Mouse (Mus musculus): ENCODE measurements at regions not wholly inside any gene's neighbourhood (a gene's known extent, or its start where the extent isn't known, plus 50 kb on each side); places are given as distances from the start of the nearest gene placed in this dataset.

GRCm38 (mm10) chr4:124321221-124321620, 289.4 kb downstream of the 3100002H09Rik start:
- H3K9me3 ChIP-seq (replicated peaks; ENCODE audit: low read length), result peaks cover 2% of the 10 kb centered on the region
- no peaks in the 10 kb centered on the region for H3K36me3 ChIP-seq (replicated peaks in 1 of 2; ENCODE audit: control insufficient read depth in 1 of 2, insufficient read depth in 1 of 2, low read length in 1 of 2)

GRCm38 (mm10) chr4:124317042-124317441, 293.6 kb downstream of the 3100002H09Rik start:
- Histone ChIP-seq H3K4me1 (ENCODE audit: control insufficient read depth in 1 of 2, insufficient read depth in 2 of 2) (no peaks in the 10 kb centered on the region), H3K4me3 (replicated peaks in 1 of 3; ENCODE audit: low read depth in 2 of 3, low read length in 2 of 3, poor library complexity in 1 of 3) (no peak overlapping the region), H3K9ac (ENCODE audit: insufficient read depth, low read depth) (no peak overlapping the region), H3K9me3 (replicated peaks; ENCODE audit: low read length) (peaks cover 4% of the 10 kb centered on the region), H3K4me2 (ENCODE audit: insufficient read depth, low read depth, poor library complexity, severe bottlenecking) (no peak overlapping the region), H3K79me2 (replicated peaks; ENCODE audit: control insufficient read depth, extremely low read depth, insufficient read depth, poor library complexity, severe bottlenecking) (no peaks in the 10 kb centered on the region), H3K27ac (ENCODE audit: insufficient read depth, low read depth) (no peak overlapping the region), H3K27me3 (replicated peaks) (peaks cover 61% of the 10 kb centered on the region), H3K36me3 (replicated peaks in 1 of 2; ENCODE audit: control insufficient read depth in 1 of 2, insufficient read depth in 1 of 2, low read length in 1 of 2) (no peaks in the 10 kb centered on the region)
- TF ChIP-seq EP300 (IDR thresholded peaks at IDR 0.05; ENCODE audit: low read length), result no peak
- no peak for TF ChIP-seq TBP (conservative IDR thresholded peaks at IDR 0.05; ENCODE audit: low read depth, low read length)
- TF ChIP-seq CHD2 (IDR thresholded peaks at IDR 0.05; ENCODE audit: low read length), result no peak
- TF ChIP-seq KAT2A (IDR thresholded peaks at IDR 0.05; ENCODE audit: insufficient replicate concordance, low read length), result no peak
- TF ChIP-seq IRF4 (IDR thresholded peaks at IDR 0.05; ENCODE audit: low read depth, low read length), result no peak
- no peak for TF ChIP-seq NELFE (IDR thresholded peaks at IDR 0.05; ENCODE audit: low read depth, low read length)
- TF ChIP-seq SIN3A (IDR thresholded peaks at IDR 0.05; ENCODE audit: low read length), result no peak
- TF ChIP-seq ETS1 (conservative IDR thresholded peaks at IDR 0.05; ENCODE audit: low read depth, low read length), result no peak
- TF ChIP-seq RCOR1 (conservative IDR thresholded peaks at IDR 0.05; ENCODE audit: low read depth, low read length), result no peak
- no peak for TF ChIP-seq HCFC1 (IDR thresholded peaks at IDR 0.05; ENCODE audit: low read depth, low read length)
- TF ChIP-seq POLR2AphosphoS2 (IDR thresholded peaks at IDR 0.05; ENCODE audit: low read depth, low read length), result no peak
- TF ChIP-seq USF2 (conservative IDR thresholded peaks at IDR 0.05; ENCODE audit: low read depth, low read length), result no peak
- no peak for TF ChIP-seq MAZ (IDR thresholded peaks at IDR 0.05; ENCODE audit: low read depth, low read length)
- no peak for DNase-seq (ENCODE audit: extremely low read depth)
- in situ Hi-C loops (cut with MboI; ENCODE audit: low pct_ligation_motif_present, low pct_unique_long_range_greater_than_20kb, low sequenced_read_pairs) (no loop called here), dilution Hi-C loops (cut with MboI; ENCODE audit: extremely low pct_ligation_motif_present, extremely low pct_unique_long_range_greater_than_20kb, low sequenced_read_pairs) (no loop called here)

More at GRCm38 (mm10) chr4:124321221-124321620, 289.4 kb downstream of the 3100002H09Rik start:
- in situ Hi-C loops (cut with MboI; ENCODE audit: low pct_ligation_motif_present, low pct_unique_long_range_greater_than_20kb, low sequenced_read_pairs) (no loop called here), dilution Hi-C loops (cut with MboI; ENCODE audit: extremely low pct_ligation_motif_present, extremely low pct_unique_long_range_greater_than_20kb, low sequenced_read_pairs) (no loop called here)
- TF ChIP-seq ETS1 (conservative IDR thresholded peaks at IDR 0.05; ENCODE audit: low read depth, low read length) (no peak), NELFE (IDR thresholded peaks at IDR 0.05; ENCODE audit: low read depth, low read length) (no peak), SIN3A (IDR thresholded peaks at IDR 0.05; ENCODE audit: low read length) (no peak), BHLHE40 (IDR thresholded peaks at IDR 0.05; ENCODE audit: low read depth, low read length) (no peak), PAX5 (IDR thresholded peaks at IDR 0.05; ENCODE audit: low read length) (no peak), MAZ (IDR thresholded peaks at IDR 0.05; ENCODE audit: low read depth, low read length) (no peak), MEF2A (IDR thresholded peaks at IDR 0.05; ENCODE audit: borderline replicate concordance, low read depth, low read length) (no peak), ZMIZ1 (IDR thresholded peaks at IDR 0.05; ENCODE audit: low read depth, low read length) (no peak), ELF1 (IDR thresholded peaks at IDR 0.05; ENCODE audit: low read depth, low read length) (no peak), USF2 (conservative IDR thresholded peaks at IDR 0.05; ENCODE audit: low read depth, low read length) (no peak), MAFK (IDR thresholded peaks at IDR 0.05; ENCODE audit: insufficient replicate concordance, low read length) (no peak), TBP (conservative IDR thresholded peaks at IDR 0.05; ENCODE audit: low read depth, low read length) (no peak), IRF4 (IDR thresholded peaks at IDR 0.05; ENCODE audit: low read depth, low read length) (no peak), CHD1 (IDR thresholded peaks at IDR 0.05; ENCODE audit: low read depth, low read length) (no peak), GABPA (IDR thresholded peaks at IDR 0.05; ENCODE audit: insufficient replicate concordance, low read depth, low read length) (no peak), RAD21 (IDR thresholded peaks at IDR 0.05; ENCODE audit: low read depth, low read length) (no peak), MYC (IDR thresholded peaks at IDR 0.05; ENCODE audit: low read depth, low read length) (no peak), UBTF (IDR thresholded peaks at IDR 0.05; ENCODE audit: low read depth, low read length) (no peak), TCF12 (IDR thresholded peaks at IDR 0.05; ENCODE audit: low read depth, low read length) (no peak)
- Histone ChIP-seq H3K4me3 (replicated peaks in 1 of 3; ENCODE audit: low read depth in 2 of 3, low read length in 2 of 3, poor library complexity in 1 of 3) (no peak overlapping the region), H3K79me2 (replicated peaks; ENCODE audit: control insufficient read depth, extremely low read depth, insufficient read depth, poor library complexity, severe bottlenecking) (no peaks in the 10 kb centered on the region), H3K4me2 (ENCODE audit: insufficient read depth, low read depth, poor library complexity, severe bottlenecking) (no peak overlapping the region), H3K27me3 (replicated peaks) (peaks cover 80% of the 10 kb centered on the region), H3K9ac (ENCODE audit: insufficient read depth, low read depth) (no peak overlapping the region), H3K4me1 (ENCODE audit: control insufficient read depth in 1 of 2, insufficient read depth in 2 of 2) (no peaks in the 10 kb centered on the region), H3K27ac (ENCODE audit: insufficient read depth, low read depth) (no peak overlapping the region)
- DNase-seq (ENCODE audit: extremely low read depth), result no peak

All from CH12.LX (cell line).